Mouse (Mus musculus) liver, adult 2 months (tissue): ENCODE measurements around the gene Abcc10. TPM values are rescaled to one million over a fixed set of nuclear protein-coding genes. Genes with fewer than 3 reads are reported as not detected.
A peak's percentile ranks its signal among the peaks of the same experiment; 100 is the strongest.

Source experiments
- DNase-seq: peaks from one replicate; pipeline ENCODE4 v3.0.0-alpha.2; 2011; ENCODE audit warnings: low read depth, low spot score; ENCODE audit errors: extremely low read depth
- H3K27ac ChIP-seq: fragments of 200-500 bp; replicated peaks from 2 replicates; pipeline ENCODE4 v1.5.1; 2012; ENCODE audit warnings: low read depth, mild to moderate bottlenecking, control low read depth, inconsistent platforms, low read length; ENCODE audit not compliant: insufficient read depth
- H3K27me3 ChIP-seq: fragments of 200-500 bp; 2 replicates; pipeline ENCODE4 v1.6.1; 2012; ENCODE audit warnings: mild to moderate bottlenecking, moderate library complexity, low read length, inconsistent platforms; ENCODE audit not compliant: control insufficient read depth, insufficient read depth
- H3K36me3 ChIP-seq: fragments of 200-500 bp; 2 replicates; pipeline ENCODE4 v1.6.1; 2012; ENCODE audit warnings: low read length, inconsistent platforms; ENCODE audit not compliant: control insufficient read depth, insufficient read depth
- H3K4me1 ChIP-seq: fragments of 200-500 bp; 2 replicates; pipeline ENCODE4 v1.6.1; 2011; ENCODE audit warnings: low read length; ENCODE audit not compliant: control insufficient read depth, insufficient read depth
- H3K4me3 ChIP-seq: fragments of 200-500 bp; 2 replicates; pipeline ENCODE4 v1.5.1; 2011; ENCODE audit warnings: low read depth, mild to moderate bottlenecking, control low read depth, low read length, moderate library complexity; ENCODE audit not compliant: insufficient read depth
- H3K79me2 ChIP-seq: fragments of 200-500 bp; 2 replicates; pipeline ENCODE4 v1.6.1; 2012; ENCODE audit warnings: inconsistent platforms, mild to moderate bottlenecking, low read length, moderate library complexity; ENCODE audit not compliant: control insufficient read depth, insufficient read depth
- H3K9ac ChIP-seq: fragments of 200-500 bp; 2 replicates; pipeline ENCODE4 v1.6.1; 2012; ENCODE audit warnings: low read depth, mild to moderate bottlenecking, control low read depth, inconsistent platforms, low read length
- CTCF ChIP-seq: fragments of 200-500 bp; IDR thresholded peaks from 2 replicates; pipeline ENCODE4 v1.5.1; 2011; ENCODE audit warnings: low read depth, low read length, control low read depth
- POLR2A ChIP-seq: fragments of 200-500 bp; IDR thresholded peaks from 2 replicates; pipeline ENCODE4 v1.6.1; 2011; ENCODE audit warnings: low read length, control low read depth; ENCODE audit not compliant: insufficient read depth; ENCODE audit errors: extremely low read depth
- WGBS: fragments of 180-500 bp; shearing (Covaris S2); methylation state at CpG from one replicate; pipeline ENCODE4 v1.1.7; 2018; 5-methylcytosine and 5-hydroxymethylcytosine counted together
- polyA plus RNA-seq: library from polyadenylated mRNA; depleted of rRNA; stranded (reverse); fragments of >200 nt; gene quantifications from 2 replicates; pipeline ENCODE4 v1.2.3, GENCODE M21; 2012; rRNA removed
- total RNA-seq: library from RNA; depleted of rRNA; stranded (reverse); fragments of >200 nt; gene quantifications from 2 replicates; pipeline ENCODE4 v1.2.3, GENCODE M21; 2014; rRNA removed

The Abcc10 gene
- total RNA-seq: 2.1 and 3.6 TPM in 2 replicates
- polyA plus RNA-seq: 10.3 and 17.3 TPM in 2 replicates

- Histone ChIP-seq H3K9ac (peak within 1 kb of the TSS; percentile 89), H3K79me2 (no peaks in the 10 kb centered on the region; the same call in 1 of the 2 replicates), H3K27me3 (no peaks in the 10 kb centered on the region), H3K36me3 (no peaks in the 10 kb centered on the region), H3K27ac (peak within 1 kb of the TSS; percentile 79), H3K4me1 (peaks cover 3% of the 10 kb centered on the region; the same call in 1 of the 2 replicates), H3K4me3 (peak within 1 kb of the TSS; percentile 75)
- under 1% methylated on average over 40 of the region's 40 CpGs for WGBS
- DNase-seq: peak; percentile 88
- TF ChIP-seq CTCF: no peak; the same call in 1 of the 2 replicates
- TF ChIP-seq POLR2A: peak; percentile 87
These were observed at the start of gene Abcc10 for GRCm38 (mm10) chr17:46327906-46328534. Abcc10 (minus strand) TSS chr17:46328352.

GRCm38 (mm10) chr17:46371783-46372182 is 43.6 kb upstream of the Abcc10 start:
- WGBS: 49% methylated on average over 3 of the region's 3 CpGs
- Histone ChIP-seq H3K36me3 (no peaks in the 10 kb centered on the region), H3K27me3 (no peaks in the 10 kb centered on the region), H3K4me1 (no peaks in the 10 kb centered on the region), H3K79me2 (no peaks in the 10 kb centered on the region), H3K27ac (no peak overlapping the region), H3K4me3 (no peak overlapping the region), H3K9ac (no peak overlapping the region)
- TF ChIP-seq POLR2A: no peak
- TF ChIP-seq CTCF: peak; percentile 74
- peak; percentile 42 for DNase-seq

GRCm38 (mm10) chr17:46351026-46351700 is 23.0 kb upstream of the Abcc10 start:
- no peak overlapping the region for H3K27ac ChIP-seq
- 83% methylated on average over 8 of the region's 8 CpGs for WGBS
- DNase-seq: no peak

GRCm38 (mm10) chr17:46341208-46341607 is 13.1 kb upstream of the Abcc10 start:
- no peaks in the 10 kb centered on the region for H3K36me3 ChIP-seq
- peak; percentile 51 for DNase-seq
- H3K4me3 ChIP-seq: no peak overlapping the region
- H3K4me1 ChIP-seq: no peaks in the 10 kb centered on the region
- H3K27ac ChIP-seq: 0 out of 2 replicates have a peak overlapping the region, but pooled peaks have one; percentile 22
- TF ChIP-seq CTCF: no peak
- no peak for TF ChIP-seq POLR2A
- H3K9ac ChIP-seq: no peak overlapping the region
- no peaks in the 10 kb centered on the region for H3K79me2 ChIP-seq
- no peaks in the 10 kb centered on the region for H3K27me3 ChIP-seq
- 76% methylated on average over 7 of the region's 7 CpGs for WGBS

More at GRCm38 (mm10) chr17:46351026-46351700, 23.0 kb upstream of the Abcc10 start:
- Histone ChIP-seq H3K27me3 (no peaks in the 10 kb centered on the region), H3K9ac (no peak overlapping the region), H3K4me3 (no peak overlapping the region), H3K4me1 (no peaks in the 10 kb centered on the region), H3K36me3 (no peaks in the 10 kb centered on the region), H3K79me2 (no peaks in the 10 kb centered on the region)
- TF ChIP-seq POLR2A (no peak), CTCF (no peak)

DNA sequence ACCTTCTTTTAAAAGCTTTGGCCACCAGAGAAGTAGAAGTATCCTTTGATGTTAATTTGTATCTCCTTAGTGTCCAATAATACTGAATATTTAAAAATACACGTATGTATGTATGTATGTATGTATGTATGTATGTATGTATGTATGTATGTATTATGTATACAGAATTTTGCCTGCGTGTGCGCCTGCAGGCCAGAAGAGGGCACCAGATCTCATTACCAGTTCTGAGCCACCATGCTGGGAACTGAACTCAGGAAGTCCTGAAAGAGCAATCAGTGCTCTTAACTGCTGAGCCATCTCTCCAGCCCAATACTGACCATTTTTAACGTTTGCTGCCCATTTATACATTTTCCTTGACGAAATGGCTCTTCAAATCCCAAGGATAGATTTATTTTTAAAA is 8.3 kb upstream of the Abcc10 start:
- Histone ChIP-seq H3K79me2 (no peaks in the 10 kb centered on the region), H3K36me3 (no peaks in the 10 kb centered on the region), H3K9ac (no peak overlapping the region), H3K27ac (no peak overlapping the region), H3K4me3 (no peak overlapping the region), H3K27me3 (no peaks in the 10 kb centered on the region), H3K4me1 (no peaks in the 10 kb centered on the region)
- TF ChIP-seq CTCF (peak; percentile 71), POLR2A (no peak)
- peak; percentile 12 for DNase-seq
- 36% methylated on average over 5 of the region's 5 CpGs for WGBS

GRCm38 (mm10) chr17:46328723-46329122 is 571 bp upstream of the Abcc10 start:
- WGBS: 74% methylated on average over 6 of the region's 6 CpGs
- Histone ChIP-seq H3K36me3 (no peaks in the 10 kb centered on the region), H3K9ac (no peak overlapping the region), H3K27ac (no peak overlapping the region), H3K4me3 (no peak overlapping the region), H3K27me3 (no peaks in the 10 kb centered on the region), H3K4me1 (peaks cover 3% of the 10 kb centered on the region; the same call in 1 of the 2 replicates), H3K79me2 (no peaks in the 10 kb centered on the region; the same call in 1 of the 2 replicates)
- DNase-seq: no peak
- TF ChIP-seq POLR2A: no peak
- no peak for TF ChIP-seq CTCF
